Mouse (Mus musculus) lung, postnatal 25 days (tissue): Measurements from ENCODE around the gene Chad.

Source experiments
- DNase-seq: peaks from one replicate; pipeline ENCODE4 v3.0.0; 2022; ENCODE audit warnings: low spot score

Chad gene

GRCm38 (mm10) chr11:94564437-94565150, at the start of gene Chad:
TSS of gene Chad (plus strand) at chr11:94565047.
- peak; percentile 66 for DNase-seq

DNA sequence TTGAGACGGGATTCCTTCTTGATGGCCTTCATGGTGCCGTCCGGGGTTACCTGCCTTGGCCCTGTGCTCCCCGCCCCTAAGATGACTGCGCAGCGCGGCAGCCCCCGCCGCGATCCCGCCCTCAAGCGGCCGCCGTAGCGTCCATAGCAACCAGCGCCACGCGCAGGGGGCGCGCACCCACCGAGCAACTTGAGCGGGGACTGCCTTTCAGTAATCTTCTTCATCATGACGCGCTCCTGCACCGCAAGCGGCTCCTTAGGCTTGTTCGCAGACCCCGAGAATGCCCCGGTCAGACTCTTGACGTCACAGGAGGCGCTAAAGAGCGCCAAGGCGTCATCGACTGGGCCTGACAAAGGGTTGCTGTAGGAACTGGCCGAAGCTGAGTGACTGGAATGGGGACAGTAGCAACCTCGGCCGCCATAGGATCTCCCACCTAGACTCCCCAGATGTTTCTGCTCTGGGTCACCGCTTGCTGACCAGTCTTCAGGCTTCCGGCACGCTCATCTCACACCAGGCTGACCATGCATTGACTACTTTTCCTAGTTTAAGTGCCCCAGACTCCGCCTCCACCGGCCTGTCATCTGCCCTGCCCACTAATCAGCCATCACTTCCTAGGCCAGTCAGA, 43.5 kb upstream of the Chad start, which contains the start of gene Mycbpap:
TSS of gene Mycbpap (minus strand) at position 524 of the 625 bp plus-strand sequence.
- peak; percentile 50 for DNase-seq

- no peak for DNase-seq
These were observed 38.5 kb upstream of the Chad start for GRCm38 (mm10) chr11:94526171-94526879.

- DNase-seq, result no peak
These were observed 36.0 kb upstream of the Chad start for GRCm38 (mm10) chr11:94528879-94529278.

DNA sequence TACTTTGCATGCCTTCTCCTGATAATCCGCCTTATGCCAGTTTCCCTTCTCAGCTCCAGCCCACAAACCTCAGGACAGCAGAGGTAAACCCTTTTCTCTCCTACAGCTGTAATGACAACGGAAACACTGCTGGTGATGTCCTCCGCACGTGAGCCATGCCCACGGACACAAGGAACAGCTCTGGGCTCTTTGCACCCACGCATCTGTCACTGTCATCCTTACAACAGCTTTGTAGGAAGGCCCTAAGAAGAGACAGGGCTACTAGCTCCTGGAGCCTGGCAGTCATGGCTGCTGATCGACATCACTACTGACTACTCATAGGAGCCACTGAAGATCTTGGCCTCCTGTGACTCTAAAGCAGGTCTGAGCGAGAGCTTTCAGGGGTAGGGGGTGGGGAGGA, 31.7 kb upstream of the Chad start:
- no peak for DNase-seq

DNA sequence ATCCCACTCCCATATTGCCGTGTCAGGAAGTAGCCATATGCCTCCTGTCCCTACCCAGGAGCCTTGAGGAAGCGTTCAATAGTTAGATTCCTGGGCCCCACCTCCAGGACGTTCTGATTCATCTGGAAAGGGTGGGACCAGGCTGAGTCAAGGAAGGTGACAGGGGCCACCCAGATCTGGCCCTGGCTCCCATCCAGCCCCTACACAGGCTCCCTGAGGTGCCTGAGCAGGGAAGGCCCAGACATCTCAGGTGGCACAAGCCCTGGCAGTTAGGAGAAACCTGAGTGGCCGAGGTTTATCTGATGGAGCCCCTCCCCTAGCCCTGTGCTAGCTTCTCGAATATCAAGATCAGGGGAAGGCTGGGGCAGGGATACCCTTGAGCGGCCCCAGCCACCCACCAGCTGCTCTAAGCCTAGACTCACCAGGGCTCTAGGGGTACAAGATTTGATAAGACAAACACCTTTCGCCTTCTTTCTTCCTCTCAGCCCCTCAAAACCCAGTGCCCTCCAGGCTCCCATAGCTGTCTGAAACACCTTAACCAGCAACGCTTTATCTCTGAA, 26.0 kb upstream of the Chad start:
- DNase-seq, result no peak

- DNase-seq, result no peak
These were observed 25.1 kb upstream of the Chad start for GRCm38 (mm10) chr11:94539761-94540160.

DNA sequence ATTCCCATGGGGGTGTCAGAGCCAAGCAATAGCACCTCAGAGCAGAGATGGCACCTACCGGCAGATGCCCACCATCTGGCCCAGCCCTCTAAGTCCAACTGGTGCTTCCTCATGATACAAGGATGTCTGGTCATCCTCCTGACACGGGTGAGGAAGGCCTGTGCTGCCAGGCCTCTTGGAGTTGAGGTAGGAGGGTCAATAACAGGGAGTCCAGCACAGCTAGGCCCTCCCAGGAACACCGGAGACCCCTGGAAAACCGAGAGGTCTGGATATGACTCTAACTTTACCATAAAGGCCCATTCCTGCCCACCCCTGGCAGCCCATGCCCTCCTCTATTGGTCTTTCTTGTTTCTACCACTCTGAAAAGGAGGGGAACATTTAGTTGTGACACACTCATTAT, 22.4 kb upstream of the Chad start:
- DNase-seq, result no peak

DNA sequence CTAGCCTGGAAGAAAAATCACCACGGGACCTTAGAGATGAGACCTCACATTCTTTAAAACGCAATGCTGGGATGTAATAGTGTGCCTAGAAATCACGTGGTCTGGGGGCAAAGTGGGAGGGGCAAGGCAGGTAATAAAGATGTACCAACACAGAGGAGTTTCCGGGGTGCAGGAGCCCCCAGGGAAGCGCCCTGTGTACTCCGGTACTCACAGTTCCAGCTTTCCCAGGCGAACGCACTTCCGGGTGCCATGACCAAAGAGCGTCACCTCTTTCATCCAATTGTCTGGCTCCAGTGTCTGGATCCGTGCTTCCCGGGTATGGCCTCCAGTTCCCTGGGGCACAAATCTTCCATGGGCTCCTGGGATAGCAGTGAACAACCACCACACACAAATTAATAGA, 21.5 kb upstream of the Chad start:
- no peak for DNase-seq

GRCm38 (mm10) chr11:94543932-94544331, 20.9 kb upstream of the Chad start:
- peak; percentile 94 for DNase-seq

- DNase-seq, result no peak
These were observed 20.4 kb upstream of the Chad start for GRCm38 (mm10) chr11:94544422-94544821.

- DNase-seq, result no peak
These were observed 18.5 kb upstream of the Chad start for GRCm38 (mm10) chr11:94546381-94546780.

GRCm38 (mm10) chr11:94547271-94547670, 17.6 kb upstream of the Chad start:
- no peak for DNase-seq

DNA sequence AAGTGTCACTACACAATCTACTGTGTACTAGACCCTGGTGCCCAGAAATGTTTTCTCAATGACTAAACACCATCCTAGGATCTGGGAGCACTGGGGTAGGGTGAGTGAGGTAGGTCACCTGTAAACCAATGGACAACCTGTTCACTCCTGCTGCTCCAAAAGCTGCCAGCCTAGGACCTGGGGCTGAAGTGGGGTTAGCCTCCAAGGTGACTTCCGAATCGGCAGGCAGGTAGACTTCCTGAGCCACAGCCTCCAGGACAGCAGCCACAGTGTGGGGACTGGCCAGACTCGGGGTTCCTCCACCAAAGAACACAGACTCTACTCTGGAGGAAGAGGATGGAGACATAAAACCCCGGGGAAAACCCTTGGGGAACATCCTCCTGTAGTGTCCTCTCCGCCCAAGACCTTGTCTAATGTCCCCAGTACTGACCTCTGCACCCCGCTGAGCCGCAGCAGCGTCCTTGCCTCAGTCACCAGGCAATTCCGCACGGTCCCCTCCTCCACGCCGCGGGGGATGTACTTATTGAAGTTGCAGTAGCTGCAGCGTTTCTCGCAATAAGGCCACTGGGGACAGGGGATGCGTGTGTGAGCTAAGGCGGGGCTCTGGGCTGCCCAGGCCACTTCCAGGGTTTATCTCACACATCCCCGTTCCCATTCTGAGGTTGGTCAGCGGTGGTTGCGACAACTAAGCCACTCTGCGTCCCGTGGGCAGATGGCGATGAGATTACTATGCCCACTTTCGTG, 16.6 kb upstream of the Chad start:
- peak; percentile 34 for DNase-seq

DNA sequence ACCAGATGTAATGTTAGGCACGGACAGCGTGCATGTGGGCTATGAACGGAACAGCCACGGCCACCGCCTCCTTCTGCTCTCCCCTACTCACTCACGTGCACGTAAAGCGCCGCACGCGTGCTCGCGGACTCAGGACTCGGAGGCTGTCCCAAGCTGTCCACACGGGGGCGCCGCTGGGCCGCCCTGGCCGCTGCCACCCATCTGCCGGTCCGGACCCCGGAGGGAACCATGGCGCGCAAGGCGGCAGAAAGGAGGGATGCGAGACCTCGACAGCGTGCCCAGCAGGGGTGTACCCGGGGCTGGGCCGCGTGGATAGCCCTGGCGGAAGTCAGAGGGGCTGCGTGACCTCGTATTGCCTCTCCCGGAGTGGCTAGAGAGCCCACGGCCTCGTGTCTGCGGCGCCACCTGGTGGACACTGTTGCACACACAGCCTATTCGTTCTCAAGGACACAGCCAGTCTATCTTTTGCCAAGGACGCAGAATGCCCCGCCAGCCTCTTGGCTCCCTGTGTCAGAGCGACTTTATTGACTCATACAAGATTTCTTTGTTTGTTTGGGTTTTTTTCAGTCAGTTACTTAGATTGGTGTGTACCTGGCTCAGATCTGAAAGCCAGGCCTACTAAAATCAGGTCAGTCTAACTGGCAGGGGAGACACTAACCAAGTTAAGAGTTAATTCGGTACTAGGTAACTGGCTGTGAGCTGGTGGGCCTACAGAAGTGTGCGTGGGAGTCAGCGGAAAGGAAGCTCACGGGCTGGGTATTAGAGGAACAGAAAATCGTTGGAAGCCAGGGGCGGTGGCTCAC, 15.8 kb upstream of the Chad start, which contains the start of gene Rsad1:
TSS of gene Rsad1 (minus strand) at position 368 of the 803 bp plus-strand sequence.
- DNase-seq, result peak; percentile 94

- DNase-seq, result no peak
These were observed 15.0 kb upstream of the Chad start for GRCm38 (mm10) chr11:94549691-94550441.

- no peak for DNase-seq
These were observed 14.5 kb upstream of the Chad start for GRCm38 (mm10) chr11:94550442-94550744.

DNA sequence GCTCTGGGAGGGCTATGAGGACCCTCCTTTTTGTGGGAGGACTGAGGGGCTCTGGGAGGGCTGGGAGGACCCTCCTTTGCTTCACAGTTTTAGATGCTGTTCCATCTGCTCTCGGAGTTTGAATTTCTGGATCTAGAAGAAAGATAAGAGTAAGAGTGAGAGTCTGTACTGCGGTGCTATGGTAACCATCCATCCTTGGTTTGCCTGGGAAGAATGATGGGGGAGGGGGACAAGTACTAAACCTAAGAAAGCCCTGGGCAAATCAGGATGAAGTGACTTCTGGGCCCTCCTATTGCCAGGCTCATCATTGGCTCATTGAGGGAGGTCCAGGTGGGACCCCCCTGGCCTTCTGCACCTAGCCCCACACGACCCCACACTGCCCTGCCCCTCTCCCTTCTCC, 6.6 kb upstream of the Chad start:
- no peak for DNase-seq

DNA sequence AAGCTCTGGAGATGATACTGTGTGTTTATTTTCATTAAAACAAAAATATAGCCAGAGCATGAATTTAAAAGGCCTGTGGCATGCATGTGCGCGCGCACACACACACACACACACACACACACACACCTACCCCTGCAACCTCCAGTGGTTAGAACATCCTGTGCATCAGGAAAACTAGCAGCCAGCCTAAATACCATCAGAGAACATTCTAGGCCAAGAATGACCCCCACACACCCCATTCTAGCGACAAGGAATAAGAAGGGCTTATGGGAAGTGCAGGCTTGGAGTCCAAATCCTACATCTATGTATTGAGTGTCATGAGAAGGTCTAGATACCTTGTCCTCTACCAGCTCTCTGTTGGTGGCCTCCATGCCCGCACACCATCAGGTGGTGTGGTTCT, 1.5 kb upstream of the Chad start:
- no peak for DNase-seq

DNA sequence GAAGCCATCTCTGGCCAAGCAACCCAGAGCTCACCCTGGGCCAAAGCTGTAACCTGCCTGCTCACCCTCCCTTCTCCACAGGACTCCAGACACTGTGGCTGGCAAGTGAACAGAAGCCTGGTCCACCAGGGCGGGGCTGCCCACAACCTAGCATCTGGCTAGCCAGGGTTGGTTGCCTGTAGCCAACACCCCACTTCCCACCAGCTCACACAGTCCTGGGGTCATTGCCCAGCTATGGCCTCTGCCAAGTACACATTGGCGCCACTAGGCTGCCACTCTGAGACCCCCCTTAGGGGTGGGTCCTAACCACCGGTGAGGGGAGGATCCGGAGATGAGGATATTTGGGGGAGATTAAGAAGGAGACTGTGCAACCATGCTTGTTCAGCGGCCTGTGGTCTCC, 1.0 kb upstream of the Chad start:
- no peak for DNase-seq

- peak; percentile 60 for DNase-seq
These were observed 268 bp downstream of the Chad start for GRCm38 (mm10) chr11:94565151-94565479.
